Mouse (Mus musculus): Measurements from ENCODE around the gene Clasp2.
"Not testable (repeated sequence)": the region's sequence is repeated elsewhere in the genome, so short reads cannot be mapped to it uniquely, and the experiment has no call there.

The Clasp2 gene

GRCm38 (mm10) chr9:113815836-113816235 is 74.6 kb downstream of the Clasp2 start:
- no peak for DNase-seq (ENCODE audit: low read depth, low spot score)

- DNase-seq (ENCODE audit: low read depth, low spot score), result no peak
Measured at GRCm38 (mm10) chr9:113822150-113822549, 80.9 kb downstream of the Clasp2 start.

GRCm38 (mm10) chr9:113828719-113829118 is 87.4 kb downstream of the Clasp2 start:
- no peak for DNase-seq (ENCODE audit: low read depth, low spot score)

GRCm38 (mm10) chr9:113830219-113830618 is 88.9 kb downstream of the Clasp2 start:
- DNase-seq (ENCODE audit: low read depth, low spot score), result no peak

GRCm38 (mm10) chr9:113833481-113833880 is 92.2 kb downstream of the Clasp2 start:
- no peak for DNase-seq (ENCODE audit: low read depth, low spot score)

- no peak for DNase-seq (ENCODE audit: low read depth, low spot score)
Measured at GRCm38 (mm10) chr9:113837001-113837400, 95.7 kb downstream of the Clasp2 start.

GRCm38 (mm10) chr9:113837461-113837860 is 96.2 kb downstream of the Clasp2 start:
- DNase-seq (ENCODE audit: low read depth, low spot score), result no peak

GRCm38 (mm10) chr9:113844029-113844428 is 102.8 kb downstream of the Clasp2 start:
- no peak for DNase-seq (ENCODE audit: low read depth, low spot score)

- no peak for DNase-seq (ENCODE audit: low read depth, low spot score)
Measured at GRCm38 (mm10) chr9:113855441-113855840, 114.2 kb downstream of the Clasp2 start.

- DNase-seq (ENCODE audit: low read depth, low spot score), result no peak
Measured at GRCm38 (mm10) chr9:113857281-113857928, 116.1 kb downstream of the Clasp2 start.

GRCm38 (mm10) chr9:113857929-113858440 is 116.7 kb downstream of the Clasp2 start:
- DNase-seq (ENCODE audit: low read depth, low spot score), result no peak

- DNase-seq (ENCODE audit: low read depth, low spot score), result no peak
Measured at GRCm38 (mm10) chr9:113859420-113859819, 118.1 kb downstream of the Clasp2 start.

GRCm38 (mm10) chr9:113863370-113863999 is 122.2 kb downstream of the Clasp2 start:
- no peak for DNase-seq (ENCODE audit: low read depth, low spot score)

GRCm38 (mm10) chr9:113867951-113868350 is 126.7 kb downstream of the Clasp2 start:
- DNase-seq (ENCODE audit: low read depth, low spot score), result no peak

- no peak for DNase-seq (ENCODE audit: low read depth, low spot score)
Measured at GRCm38 (mm10) chr9:113894903-113895302, 153.6 kb downstream of the Clasp2 start.

GRCm38 (mm10) chr9:113903136-113903535 is 161.9 kb downstream of the Clasp2 start:
- DNase-seq (ENCODE audit: low read depth, low spot score), result no peak

- not testable (repeated sequence) for DNase-seq (ENCODE audit: low read depth, low spot score)
Measured at GRCm38 (mm10) chr9:113904315-113904714, 163.0 kb downstream of the Clasp2 start.

GRCm38 (mm10) chr9:113915789-113916188 is 174.5 kb downstream of the Clasp2 start:
- no peak for DNase-seq (ENCODE audit: low read depth, low spot score)

GRCm38 (mm10) chr9:113922677-113923076 is 181.4 kb downstream of the Clasp2 start:
- no peak for DNase-seq (ENCODE audit: low read depth, low spot score)

- no peak for DNase-seq (ENCODE audit: low read depth, low spot score)
Measured at GRCm38 (mm10) chr9:113924883-113925282, 183.6 kb downstream of the Clasp2 start.

- DNase-seq (ENCODE audit: low read depth, low spot score), result no peak
Measured at GRCm38 (mm10) chr9:113928591-113928990, 187.3 kb downstream of the Clasp2 start.

- no peak for DNase-seq (ENCODE audit: low read depth, low spot score)
Measured at GRCm38 (mm10) chr9:113929676-113930075, 188.4 kb downstream of the Clasp2 start.
